Mouse (Mus musculus): ENCODE measurements around the gene Insig2.

Insig2 gene

GRCm38 (mm10) chr1:121332485-121332884 lies at the start of gene Insig2:
Insig2 (minus strand) TSS chr1:121332589.
- no peak for DNase-seq

- no peak for DNase-seq
Observed at GRCm38 (mm10) chr1:121381562-121381961, 49.2 kb upstream of the Insig2 start.

GRCm38 (mm10) chr1:121380033-121380432 lies 47.6 kb upstream of the Insig2 start:
- no peak for DNase-seq

GRCm38 (mm10) chr1:121377901-121378300 lies 45.5 kb upstream of the Insig2 start:
- DNase-seq = no peak

GRCm38 (mm10) chr1:121377410-121377809 lies 45.0 kb upstream of the Insig2 start:
- DNase-seq = no peak

GRCm38 (mm10) chr1:121373631-121374030 lies 41.2 kb upstream of the Insig2 start:
- no peak for DNase-seq

- DNase-seq = no peak
Observed at GRCm38 (mm10) chr1:121372656-121373055, 40.3 kb upstream of the Insig2 start.

GRCm38 (mm10) chr1:121371449-121371848 lies 39.1 kb upstream of the Insig2 start:
- no peak for DNase-seq

GRCm38 (mm10) chr1:121367257-121367656 lies 34.9 kb upstream of the Insig2 start:
- no peak for DNase-seq

GRCm38 (mm10) chr1:121360561-121360960 lies 28.2 kb upstream of the Insig2 start:
- no peak for DNase-seq

DNA sequence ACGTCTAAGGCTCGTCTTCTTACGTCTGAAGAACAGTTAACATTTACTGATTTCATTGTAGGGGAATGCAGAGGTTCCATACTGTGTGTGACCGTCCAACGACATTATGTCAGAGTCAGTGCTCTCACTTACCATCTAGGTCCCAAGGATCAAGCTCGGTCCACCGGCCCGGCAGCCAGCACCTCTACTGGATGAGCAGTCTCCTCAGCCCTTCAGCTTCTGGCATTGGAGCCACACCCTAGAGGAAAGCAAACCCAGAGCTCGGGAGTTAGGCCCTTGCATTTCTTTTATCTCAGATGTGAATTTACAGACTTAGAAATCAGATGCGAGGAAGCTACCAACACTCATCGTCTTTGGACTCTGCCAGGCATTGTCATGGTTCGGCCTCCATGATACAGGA lies 27.3 kb upstream of the Insig2 start:
- DNase-seq = no peak

DNA sequence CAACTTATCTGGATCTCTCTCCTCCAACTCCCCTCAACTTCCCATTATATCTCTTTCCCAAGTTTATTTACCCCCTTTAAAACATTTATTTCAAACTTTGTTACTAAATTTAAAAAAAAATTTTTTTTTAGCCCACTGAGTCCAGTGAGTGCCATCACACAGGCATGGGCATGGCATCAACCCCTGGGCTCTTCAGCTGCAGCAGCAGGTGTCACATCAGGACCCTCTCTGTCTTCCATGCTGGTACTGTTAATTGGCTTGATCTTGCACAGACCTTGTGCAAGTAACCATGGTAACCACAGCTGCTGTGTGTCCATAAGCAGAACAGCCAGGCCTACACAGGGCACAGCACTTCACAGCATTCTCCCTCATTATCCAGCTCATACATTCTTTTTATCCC lies 21.4 kb upstream of the Insig2 start:
- DNase-seq = no peak

- no peak for DNase-seq
Observed at GRCm38 (mm10) chr1:121351037-121351436, 18.6 kb upstream of the Insig2 start.

DNA sequence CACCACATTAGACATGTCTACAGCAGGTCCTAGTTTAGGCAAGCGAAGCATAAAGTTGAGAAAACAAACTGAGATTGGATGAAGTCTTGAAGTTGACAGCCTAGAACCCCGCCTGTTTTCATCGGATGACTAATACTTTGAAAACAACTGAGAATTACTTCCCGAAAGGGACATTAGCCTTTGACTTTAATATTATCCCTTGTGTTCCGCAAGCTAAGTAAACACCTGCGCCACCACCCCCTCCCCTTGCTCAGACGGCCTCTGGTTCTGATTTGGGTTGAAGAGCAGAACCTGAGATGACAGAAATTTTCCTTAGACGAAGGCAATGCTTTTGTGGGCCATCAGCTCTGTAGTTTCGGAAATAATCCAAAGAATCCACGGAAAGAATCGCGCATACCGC lies 18.2 kb upstream of the Insig2 start:
- DNase-seq = no peak

- no peak for DNase-seq
Observed at GRCm38 (mm10) chr1:121348875-121349847, 16.8 kb upstream of the Insig2 start.

DNA sequence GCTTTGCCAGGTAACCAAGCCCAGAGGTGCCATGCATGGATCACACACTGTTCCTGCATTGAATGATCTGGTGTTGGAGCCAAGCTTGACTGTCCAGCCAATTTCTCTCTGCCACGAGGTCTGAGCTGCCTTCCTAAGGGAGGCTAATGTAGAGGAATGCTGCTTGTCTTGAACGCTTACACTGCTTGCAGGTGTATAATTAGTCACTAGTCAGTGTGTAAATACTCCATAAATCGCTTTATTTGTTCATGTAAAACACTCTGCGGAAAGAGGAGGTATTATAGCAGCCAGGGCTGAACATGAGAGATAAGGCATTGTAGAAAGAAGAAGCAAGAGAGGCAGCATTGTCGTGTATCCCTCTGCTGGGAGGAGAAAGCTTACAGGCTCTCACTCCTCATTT lies 11.6 kb upstream of the Insig2 start:
- DNase-seq = no peak

GRCm38 (mm10) chr1:121335789-121336188 lies 3.4 kb upstream of the Insig2 start:
- no peak for DNase-seq

DNA sequence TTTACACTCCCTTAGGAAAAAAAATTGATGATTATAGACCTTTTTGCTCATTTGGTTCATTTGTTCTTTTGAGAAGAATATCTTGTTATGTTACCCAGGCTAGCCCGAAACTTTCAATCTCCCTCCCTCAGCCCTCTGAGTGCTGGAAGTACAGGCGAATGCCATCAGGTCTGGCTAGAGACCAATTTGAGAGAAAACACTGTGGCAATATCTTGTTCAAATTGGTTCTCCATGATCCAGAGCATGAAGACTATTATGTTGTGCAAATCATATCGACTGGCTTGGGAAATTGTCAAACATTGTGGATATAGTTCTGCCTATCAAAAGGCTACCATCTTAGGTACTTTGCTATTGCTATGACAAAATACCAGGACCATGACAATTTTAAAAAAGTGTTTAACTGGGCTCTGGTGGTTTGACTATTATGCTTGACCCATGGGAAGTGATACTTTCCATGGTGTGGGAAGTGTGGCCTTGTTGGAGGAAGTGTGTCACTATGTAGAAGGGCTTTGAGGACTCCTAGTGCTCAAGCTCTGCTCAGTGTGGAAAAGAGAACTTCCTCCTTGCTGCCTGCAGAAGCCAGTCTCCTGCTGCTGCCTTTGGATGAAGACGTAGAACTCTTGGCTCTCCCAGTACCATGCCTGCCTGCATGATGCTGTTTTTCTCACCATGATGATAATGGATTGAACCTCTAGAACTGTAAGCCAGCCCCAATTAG lies 1.8 kb upstream of the Insig2 start:
- no peak for DNase-seq

DNA sequence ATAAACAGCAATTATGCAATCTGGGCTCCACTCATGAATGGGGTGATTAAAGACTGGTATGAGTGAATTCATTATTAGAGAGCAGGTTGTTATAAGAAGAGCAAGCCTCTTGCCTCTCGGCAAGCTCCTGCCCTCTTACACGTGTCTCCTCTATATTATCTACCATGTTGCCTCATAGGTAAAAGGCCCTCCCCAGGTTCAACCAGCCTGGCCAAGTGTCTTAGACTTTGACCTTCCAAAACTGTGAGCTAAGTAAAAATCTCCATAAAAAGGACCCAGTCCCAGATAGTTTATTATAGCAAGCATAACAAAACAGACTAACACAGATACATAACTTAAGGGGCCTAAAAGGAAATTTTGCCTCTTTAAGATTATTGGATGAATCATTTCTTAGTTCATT lies 1.8 kb downstream of the Insig2 start:
- no peak for DNase-seq

GRCm38 (mm10) chr1:121329391-121329790 lies 3.0 kb downstream of the Insig2 start:
- no peak for DNase-seq

GRCm38 (mm10) chr1:121328193-121328555 lies 4.2 kb downstream of the Insig2 start:
- DNase-seq = no peak

DNA sequence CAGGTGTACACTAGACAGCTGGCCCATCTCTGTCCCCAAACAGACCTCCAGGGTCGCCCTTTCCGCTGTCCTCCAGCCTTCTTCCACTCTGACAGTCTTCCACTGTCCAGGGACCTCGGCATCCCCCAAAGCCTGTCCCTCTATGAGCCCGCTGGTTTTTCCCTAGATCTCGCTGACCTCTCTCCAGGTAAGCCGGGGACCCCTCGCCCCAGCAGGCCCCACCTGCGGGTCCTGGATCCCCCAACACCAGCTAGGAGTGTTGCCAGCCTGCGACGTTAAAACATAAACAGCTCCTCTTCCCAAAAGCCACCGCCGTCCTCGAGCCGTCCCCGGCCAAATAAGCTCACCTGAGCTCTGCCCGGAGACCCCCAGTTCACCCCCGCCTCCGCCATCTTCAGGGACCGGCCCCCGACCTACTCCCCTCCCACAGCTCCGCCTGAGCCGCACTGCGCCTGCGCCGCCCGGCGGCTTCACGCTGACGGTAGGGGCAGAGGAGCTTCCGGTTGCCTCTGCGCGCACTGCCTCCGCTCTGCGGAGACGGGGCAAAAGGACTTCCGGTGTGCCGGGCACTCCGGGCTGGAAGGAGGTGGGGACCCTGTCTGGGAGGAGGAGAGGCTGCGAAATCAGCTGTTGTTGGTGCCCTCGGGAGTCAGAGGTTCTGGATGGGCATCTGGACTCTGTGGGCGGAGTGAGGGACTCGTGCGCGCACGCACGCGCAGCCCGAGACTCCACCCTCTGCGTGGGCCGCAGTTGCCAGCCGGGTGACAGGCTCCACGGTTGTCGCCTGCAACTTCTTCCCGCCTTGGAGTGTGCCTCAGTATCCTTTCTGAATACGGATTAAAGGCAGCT lies 4.8 kb downstream of the Insig2 start:
- DNase-seq = peak; percentile 93
